Mouse (Mus musculus): ENCODE results near the gene Rab21. TPM values are rescaled to one million over a fixed set of nuclear protein-coding genes. Genes with fewer than 3 reads are reported as not detected.

The Rab21 gene
- polyA plus RNA-seq, 1 experiment from 2014 or later = 10.0 TPM

DNA sequence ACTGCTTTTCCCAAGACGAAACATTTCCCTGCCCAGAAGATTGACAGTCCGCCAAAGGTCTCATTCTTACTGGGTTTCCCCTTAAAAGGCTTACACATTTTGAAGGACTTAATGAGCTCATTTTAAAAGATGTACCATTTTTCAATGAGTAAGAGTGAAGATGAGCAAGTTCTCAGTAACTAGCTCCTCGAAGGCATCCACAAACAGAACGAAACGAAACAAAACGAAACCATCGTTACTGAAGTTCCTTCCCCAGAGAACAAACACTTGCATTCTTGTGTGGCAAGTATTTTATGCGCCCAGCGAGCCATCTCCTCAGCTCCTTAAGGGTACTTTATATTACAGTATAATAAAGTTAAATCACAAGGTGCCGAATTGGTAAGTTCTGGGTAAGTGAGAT, 34.0 kb downstream of the Rab21 start:
- H3K9ac ChIP-seq (ENCODE audit: low read length) = no peak overlapping the region
- no peak for DNase-seq (ENCODE audit: low spot score)
- no peaks in the 10 kb centered on the region for H3K27me3 ChIP-seq (ENCODE audit: control insufficient read depth, insufficient read depth, low read length)
- H3K36me3 ChIP-seq (ENCODE audit: control insufficient read depth, insufficient read depth, low read length) = no peaks in the 10 kb centered on the region; the same call in 1 of the 2 replicates
- no peak overlapping the region for H3K4me3 ChIP-seq (ENCODE audit: low read depth, low read length)
- 89% methylated on average over 10 of the region's 10 CpGs for WGBS
- no peak overlapping the region for H3K4me2 ChIP-seq (ENCODE audit: low read depth, low read length, severe bottlenecking)
- H3K4me1 ChIP-seq (replicated peaks; ENCODE audit: control insufficient read depth, insufficient read depth, low read length) = no peaks in the 10 kb centered on the region
- H3K27ac ChIP-seq (ENCODE audit: low read depth, low read length) = no peak overlapping the region
- ATAC-seq (replicated peaks; ENCODE audit: low FRiP score) = no peak
- no peaks in the 10 kb centered on the region for H3K9me3 ChIP-seq (ENCODE audit: control insufficient read depth, low read length)

DNA sequence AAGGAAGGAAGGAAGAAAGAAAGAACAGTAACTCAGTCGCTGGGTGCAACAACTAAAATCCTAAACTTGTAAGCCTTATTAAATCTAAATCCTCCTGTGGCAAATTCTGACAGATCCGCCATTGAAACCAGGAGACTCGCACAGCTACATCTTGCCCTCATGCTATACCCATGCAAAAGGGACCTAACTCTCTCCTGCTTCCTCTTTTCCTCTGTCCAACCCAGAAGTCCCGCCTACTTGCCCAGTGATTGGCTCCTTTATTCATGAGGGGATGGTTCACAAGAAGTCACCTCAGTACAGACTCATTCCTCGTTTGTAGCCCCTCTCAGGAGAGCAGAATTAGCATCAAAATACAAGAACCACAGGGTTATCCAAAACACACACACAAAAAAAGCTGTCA, 43.7 kb downstream of the Rab21 start:
- no peak overlapping the region for H3K9ac ChIP-seq (ENCODE audit: low read length)
- ATAC-seq (replicated peaks; ENCODE audit: low FRiP score) (no peak), DNase-seq (ENCODE audit: low spot score) (no peak)
- no peak overlapping the region for H3K4me3 ChIP-seq (ENCODE audit: low read depth, low read length)
- no peak overlapping the region for H3K4me2 ChIP-seq (ENCODE audit: low read depth, low read length, severe bottlenecking)
- H3K4me1 ChIP-seq (replicated peaks; ENCODE audit: control insufficient read depth, insufficient read depth, low read length) = no peaks in the 10 kb centered on the region
- no peak overlapping the region for H3K27ac ChIP-seq (ENCODE audit: low read depth, low read length)
- H3K9me3 ChIP-seq (ENCODE audit: control insufficient read depth, low read length) = no peaks in the 10 kb centered on the region
- H3K36me3 ChIP-seq (ENCODE audit: control insufficient read depth, insufficient read depth, low read length) = no peaks in the 10 kb centered on the region
- 61% methylated on average over 5 of the region's 5 CpGs for WGBS
- no peaks in the 10 kb centered on the region for H3K27me3 ChIP-seq (ENCODE audit: control insufficient read depth, insufficient read depth, low read length)

DNA sequence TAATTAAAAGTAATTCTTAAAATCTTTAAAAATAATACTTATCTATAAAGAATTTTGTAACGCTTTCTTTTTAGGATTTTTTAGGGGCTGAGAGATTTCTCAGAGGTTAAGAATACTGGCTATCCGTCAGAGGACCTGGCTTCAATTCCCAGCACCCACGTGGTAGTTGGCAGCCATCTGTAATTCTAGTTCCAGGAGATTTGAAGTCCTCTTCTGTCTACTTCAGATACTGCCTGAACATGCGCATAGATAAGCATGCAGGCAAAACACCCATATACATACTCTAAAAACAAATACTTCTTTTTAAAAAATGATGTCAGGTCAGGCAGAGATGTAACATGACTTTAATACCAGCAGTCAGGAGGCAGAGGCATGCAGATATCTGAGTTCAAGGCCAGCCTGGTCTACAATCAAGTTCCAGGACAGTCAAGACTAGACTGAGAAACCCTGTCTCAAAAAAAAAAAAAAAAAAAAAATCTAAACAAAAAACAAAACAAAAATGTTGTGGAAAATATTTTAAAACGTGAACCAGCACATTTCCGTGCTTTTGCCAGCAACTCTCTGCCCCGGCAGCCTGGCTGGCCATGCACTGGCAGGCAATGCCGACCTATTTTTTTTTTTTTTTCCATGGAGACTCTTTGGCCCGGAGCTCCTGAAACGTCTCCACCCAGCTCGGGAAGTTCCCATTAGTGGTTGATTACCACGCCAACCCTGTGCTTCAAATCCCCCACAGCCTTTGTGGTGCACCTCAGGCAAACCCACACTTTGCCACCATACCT, 44.6 kb downstream of the Rab21 start:
- H3K27ac ChIP-seq (ENCODE audit: low read depth, low read length) = no peak overlapping the region
- ATAC-seq (replicated peaks; ENCODE audit: low FRiP score) = no peak
- no peaks in the 10 kb centered on the region for H3K36me3 ChIP-seq (ENCODE audit: control insufficient read depth, insufficient read depth, low read length)
- WGBS = 88% methylated on average over 12 of the region's 12 CpGs
- H3K4me3 ChIP-seq (ENCODE audit: low read depth, low read length) = no peak overlapping the region
- no peaks in the 10 kb centered on the region for H3K27me3 ChIP-seq (ENCODE audit: control insufficient read depth, insufficient read depth, low read length)
- no peak overlapping the region for H3K4me2 ChIP-seq (ENCODE audit: low read depth, low read length, severe bottlenecking)
- DNase-seq (ENCODE audit: low spot score) = no peak
- no peaks in the 10 kb centered on the region for H3K4me1 ChIP-seq (replicated peaks; ENCODE audit: control insufficient read depth, insufficient read depth, low read length)
- no peaks in the 10 kb centered on the region for H3K9me3 ChIP-seq (ENCODE audit: control insufficient read depth, low read length)
- no peak overlapping the region for H3K9ac ChIP-seq (ENCODE audit: low read length)

DNA sequence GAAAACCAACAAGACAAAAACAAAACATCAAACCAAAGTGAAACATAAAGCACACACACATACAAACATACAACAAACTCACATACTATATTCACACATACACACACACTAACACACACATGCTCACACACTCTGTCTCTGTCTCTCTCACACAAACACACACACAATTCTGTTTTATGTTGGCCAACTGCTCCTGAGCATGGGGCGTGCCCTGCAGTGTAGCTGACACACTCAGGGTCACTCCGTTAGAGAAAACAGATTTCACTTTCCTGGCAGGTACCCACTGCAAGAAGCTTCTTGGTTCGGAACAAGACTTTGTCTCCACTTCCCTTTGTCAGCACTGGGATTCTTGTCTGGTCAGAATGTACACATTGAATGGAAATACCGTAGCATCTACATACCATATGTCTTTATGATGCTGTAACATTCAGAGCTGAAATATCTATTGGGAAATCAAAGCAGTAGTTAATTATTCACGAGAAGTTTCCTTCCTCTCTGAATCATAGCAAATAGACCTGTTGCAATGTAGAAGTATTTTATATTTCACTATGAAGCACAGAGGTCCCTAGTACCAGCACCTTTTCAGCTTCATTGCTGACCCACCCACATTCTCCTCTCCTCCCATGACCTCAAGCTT, 52.4 kb downstream of the Rab21 start:
- Histone ChIP-seq H3K4me2 (ENCODE audit: low read depth, low read length, severe bottlenecking) (no peak overlapping the region), H3K9ac (ENCODE audit: low read length) (no peak overlapping the region), H3K27ac (ENCODE audit: low read depth, low read length) (no peak overlapping the region), H3K27me3 (ENCODE audit: control insufficient read depth, insufficient read depth, low read length) (no peaks in the 10 kb centered on the region), H3K4me1 (replicated peaks; ENCODE audit: control insufficient read depth, insufficient read depth, low read length) (no peaks in the 10 kb centered on the region), H3K36me3 (ENCODE audit: control insufficient read depth, insufficient read depth, low read length) (no peaks in the 10 kb centered on the region), H3K9me3 (ENCODE audit: control insufficient read depth, low read length) (no peaks in the 10 kb centered on the region; the same call in 1 of the 2 replicates), H3K4me3 (ENCODE audit: low read depth, low read length) (no peak overlapping the region)
- DNase-seq (ENCODE audit: low spot score) = no peak
- 77% methylated on average over 5 of the region's 5 CpGs for WGBS
- ATAC-seq (replicated peaks; ENCODE audit: low FRiP score) = no peak

DNA sequence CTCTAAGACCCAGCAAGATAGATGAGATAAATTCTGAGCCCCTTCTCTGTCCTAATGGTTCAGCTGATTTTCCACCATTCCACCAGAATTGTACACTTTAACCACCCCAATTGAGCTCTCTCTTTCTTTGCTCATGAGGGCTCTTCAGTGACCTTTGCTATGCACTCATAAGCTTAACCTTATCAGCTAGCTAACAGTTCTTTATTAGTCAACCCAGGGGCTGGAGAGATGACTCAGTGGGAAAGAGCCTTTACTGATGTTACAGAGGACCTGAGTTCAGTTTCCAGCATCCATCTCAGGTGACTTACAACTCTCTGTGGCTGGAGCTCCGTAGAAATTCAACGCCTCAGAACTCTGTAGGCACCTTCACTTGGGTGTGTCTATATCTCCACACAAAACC, 53.1 kb downstream of the Rab21 start:
- no peak overlapping the region for H3K4me3 ChIP-seq (ENCODE audit: low read depth, low read length)
- H3K4me2 ChIP-seq (ENCODE audit: low read depth, low read length, severe bottlenecking) = no peak overlapping the region
- H3K27ac ChIP-seq (ENCODE audit: low read depth, low read length) = no peak overlapping the region
- WGBS = 89% methylated on average over 2 of the region's 2 CpGs
- H3K36me3 ChIP-seq (ENCODE audit: control insufficient read depth, insufficient read depth, low read length) = no peaks in the 10 kb centered on the region
- no peaks in the 10 kb centered on the region for H3K4me1 ChIP-seq (replicated peaks; ENCODE audit: control insufficient read depth, insufficient read depth, low read length)
- ATAC-seq (replicated peaks; ENCODE audit: low FRiP score) (no peak), DNase-seq (ENCODE audit: low spot score) (no peak)
- H3K27me3 ChIP-seq (ENCODE audit: control insufficient read depth, insufficient read depth, low read length) = no peaks in the 10 kb centered on the region
- no peak overlapping the region for H3K9ac ChIP-seq (ENCODE audit: low read length)
- no peaks in the 10 kb centered on the region; the same call in 1 of the 2 replicates for H3K9me3 ChIP-seq (ENCODE audit: control insufficient read depth, low read length)

DNA sequence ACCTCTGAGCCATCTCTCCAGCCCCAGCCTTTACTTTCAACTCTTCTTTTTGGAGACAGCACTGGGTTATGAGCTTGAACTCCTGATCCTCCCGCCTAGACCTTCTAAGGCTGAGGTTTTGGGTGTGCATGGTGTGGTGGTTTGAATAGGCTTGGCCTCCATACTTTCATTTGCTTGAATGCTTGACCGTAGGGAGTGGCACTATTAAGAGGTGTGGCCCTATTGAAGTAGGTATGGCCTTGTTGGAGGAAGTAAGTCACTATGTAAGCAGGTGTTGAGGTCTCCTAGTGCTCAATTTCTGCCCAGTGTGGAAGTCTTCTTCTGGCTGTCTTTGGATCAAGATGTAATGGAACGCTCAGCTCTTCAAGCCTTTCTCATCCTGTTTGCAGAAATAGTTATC, 54.0 kb downstream of the Rab21 start:
- H3K27me3 ChIP-seq (ENCODE audit: control insufficient read depth, insufficient read depth, low read length) = no peaks in the 10 kb centered on the region
- no peaks in the 10 kb centered on the region for H3K36me3 ChIP-seq (ENCODE audit: control insufficient read depth, insufficient read depth, low read length)
- H3K4me1 ChIP-seq (replicated peaks; ENCODE audit: control insufficient read depth, insufficient read depth, low read length) = no peaks in the 10 kb centered on the region
- no peak for ATAC-seq (replicated peaks; ENCODE audit: low FRiP score)
- WGBS = 87% methylated on average over 3 of the region's 3 CpGs
- H3K27ac ChIP-seq (ENCODE audit: low read depth, low read length) = no peak overlapping the region
- no peak for DNase-seq (ENCODE audit: low spot score)
- no peak overlapping the region for H3K4me3 ChIP-seq (ENCODE audit: low read depth, low read length)
- no peak overlapping the region for H3K4me2 ChIP-seq (ENCODE audit: low read depth, low read length, severe bottlenecking)
- H3K9ac ChIP-seq (ENCODE audit: low read length) = no peak overlapping the region
- H3K9me3 ChIP-seq (ENCODE audit: control insufficient read depth, low read length) = no peaks in the 10 kb centered on the region; the same call in 1 of the 2 replicates

DNA sequence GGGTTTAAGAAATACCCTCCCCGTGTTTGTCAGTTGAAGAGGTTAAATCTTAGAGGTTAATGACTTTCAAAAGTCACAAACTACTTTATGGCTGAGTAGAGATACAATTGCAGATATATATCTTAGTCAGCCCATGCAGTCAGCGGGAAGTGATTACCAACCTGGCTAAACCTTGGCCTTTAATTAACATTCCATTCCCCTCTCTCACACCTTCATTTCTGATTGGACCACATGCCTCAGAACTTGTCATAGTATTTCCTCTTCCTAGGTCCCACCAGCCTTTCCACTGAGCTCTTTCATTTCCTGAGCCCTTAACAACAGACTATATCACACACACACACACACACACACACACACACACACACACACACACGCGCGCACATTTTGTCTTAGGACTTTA, 59.2 kb downstream of the Rab21 start:
- 0 out of 2 replicates have a peak, but pooled peaks cover 3% of the 10 kb centered on the region for H3K4me1 ChIP-seq (replicated peaks; ENCODE audit: control insufficient read depth, insufficient read depth, low read length)
- no peaks in the 10 kb centered on the region for H3K36me3 ChIP-seq (ENCODE audit: control insufficient read depth, insufficient read depth, low read length)
- WGBS = 83% methylated on average over 5 of the region's 5 CpGs
- H3K4me3 ChIP-seq (ENCODE audit: low read depth, low read length) = no peak overlapping the region
- no peak overlapping the region for H3K27ac ChIP-seq (ENCODE audit: low read depth, low read length)
- ATAC-seq (replicated peaks; ENCODE audit: low FRiP score) = no peak
- H3K4me2 ChIP-seq (ENCODE audit: low read depth, low read length, severe bottlenecking) = no peak overlapping the region
- DNase-seq (ENCODE audit: low spot score) = no peak
- H3K27me3 ChIP-seq (ENCODE audit: control insufficient read depth, insufficient read depth, low read length) = no peaks in the 10 kb centered on the region
- no peak overlapping the region for H3K9ac ChIP-seq (ENCODE audit: low read length)
- no peaks in the 10 kb centered on the region; the same call in 1 of the 2 replicates for H3K9me3 ChIP-seq (ENCODE audit: control insufficient read depth, low read length)

DNA sequence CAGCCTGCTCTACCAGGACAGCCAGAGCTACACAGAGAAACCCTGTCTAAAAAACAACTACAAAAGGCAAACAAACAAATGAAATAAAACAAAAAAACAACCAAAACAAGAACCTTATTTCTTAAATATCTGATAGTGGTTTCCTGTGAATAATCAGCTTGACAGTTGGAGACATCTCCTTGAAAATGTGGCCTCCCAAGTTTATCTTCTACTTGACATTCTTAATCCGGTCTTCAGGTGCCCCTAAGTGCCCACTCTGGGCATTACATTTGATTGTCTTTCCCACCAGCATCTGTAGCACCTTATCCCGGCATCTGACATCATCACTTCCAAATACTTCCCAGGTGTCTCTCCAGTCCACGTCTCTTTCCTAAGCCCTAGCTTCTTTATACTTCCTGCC, 61.9 kb downstream of the Rab21 start:
- DNase-seq (ENCODE audit: low spot score) (no peak), ATAC-seq (replicated peaks; ENCODE audit: low FRiP score) (no peak)
- Histone ChIP-seq H3K4me1 (replicated peaks; ENCODE audit: control insufficient read depth, insufficient read depth, low read length) (peaks cover 3% of the 10 kb centered on the region; the same call in 1 of the 2 replicates), H3K4me2 (ENCODE audit: low read depth, low read length, severe bottlenecking) (no peak overlapping the region), H3K27ac (ENCODE audit: low read depth, low read length) (no peak overlapping the region), H3K9ac (ENCODE audit: low read length) (no peak overlapping the region), H3K36me3 (ENCODE audit: control insufficient read depth, insufficient read depth, low read length) (no peaks in the 10 kb centered on the region), H3K4me3 (ENCODE audit: low read depth, low read length) (no peak overlapping the region), H3K27me3 (ENCODE audit: control insufficient read depth, insufficient read depth, low read length) (no peaks in the 10 kb centered on the region), H3K9me3 (ENCODE audit: control insufficient read depth, low read length) (no peaks in the 10 kb centered on the region)
- WGBS = 73% methylated on average over 3 of the region's 3 CpGs

Measured in forebrain, embryonic 11.5 days (tissue).